Mouse (Mus musculus): ENCODE results near the gene Fndc5.
A peak's percentile ranks its signal among the peaks of the same experiment; 100 is the strongest.

Gene Fndc5

GRCm38 (mm10) chr4:129122719-129123118 is 14.1 kb upstream of the Fndc5 start:
- no peak for DNase-seq (ENCODE audit: extremely low spot score, low read depth, low spot score)

- no peak for DNase-seq (ENCODE audit: extremely low spot score, low read depth, low spot score)
Measured at GRCm38 (mm10) chr4:129124652-129125146, 12.1 kb upstream of the Fndc5 start.

- DNase-seq (ENCODE audit: extremely low spot score, low read depth, low spot score), result no peak
Measured at GRCm38 (mm10) chr4:129125736-129126451, 10.9 kb upstream of the Fndc5 start.

GRCm38 (mm10) chr4:129128582-129129338 is 8.0 kb upstream of the Fndc5 start:
- no peak for DNase-seq (ENCODE audit: extremely low spot score, low read depth, low spot score)

- no peak for DNase-seq (ENCODE audit: extremely low spot score, low read depth, low spot score)
Measured at GRCm38 (mm10) chr4:129129387-129129786, 7.4 kb upstream of the Fndc5 start.

- DNase-seq (ENCODE audit: extremely low spot score, low read depth, low spot score), result no peak
Measured at GRCm38 (mm10) chr4:129130149-129130548, 6.7 kb upstream of the Fndc5 start.

GRCm38 (mm10) chr4:129130755-129131303 is 6.0 kb upstream of the Fndc5 start:
- DNase-seq (ENCODE audit: extremely low spot score, low read depth, low spot score), result no peak

- peak; percentile 89 for DNase-seq (ENCODE audit: extremely low spot score, low read depth, low spot score)
Measured at GRCm38 (mm10) chr4:129134799-129135585, 1.8 kb upstream of the Fndc5 start.

GRCm38 (mm10) chr4:129135637-129136036 is 1.2 kb upstream of the Fndc5 start:
- DNase-seq (ENCODE audit: extremely low spot score, low read depth, low spot score), result no peak

GRCm38 (mm10) chr4:129136189-129136578 is 615 bp upstream of the Fndc5 start:
- DNase-seq (ENCODE audit: extremely low spot score, low read depth, low spot score), result no peak

GRCm38 (mm10) chr4:129137392-129138321 is 858 bp downstream of the Fndc5 start:
- DNase-seq (ENCODE audit: extremely low spot score, low read depth, low spot score), result no peak

GRCm38 (mm10) chr4:129139642-129140041 is 2.8 kb downstream of the Fndc5 start:
- no peak for DNase-seq (ENCODE audit: extremely low spot score, low read depth, low spot score)

- DNase-seq (ENCODE audit: extremely low spot score, low read depth, low spot score), result no peak
Measured at GRCm38 (mm10) chr4:129140808-129141207, 4.0 kb downstream of the Fndc5 start.

- DNase-seq (ENCODE audit: extremely low spot score, low read depth, low spot score), result no peak
Measured at GRCm38 (mm10) chr4:129141560-129142438, 5.0 kb downstream of the Fndc5 start.

- no peak for DNase-seq (ENCODE audit: extremely low spot score, low read depth, low spot score)
Measured at GRCm38 (mm10) chr4:129142439-129143045, 5.7 kb downstream of the Fndc5 start.

- no peak for DNase-seq (ENCODE audit: extremely low spot score, low read depth, low spot score)
Measured at GRCm38 (mm10) chr4:129143509-129143908, 6.7 kb downstream of the Fndc5 start.

GRCm38 (mm10) chr4:129144401-129145367 is 7.9 kb downstream of the Fndc5 start:
- DNase-seq (ENCODE audit: extremely low spot score, low read depth, low spot score), result no peak

Data from hindlimb bud, embryonic 11.5 days (tissue).